Mouse (Mus musculus) bone marrow macrophage, adult 2 months (primary cell): ENCODE measurements around the gene Olfr301. TPM values are rescaled to one million over a fixed set of nuclear protein-coding genes. Genes with fewer than 3 reads are reported as not detected.

ENCODE experiments used
- H3K27ac ChIP-seq: 2 replicates; pipeline ENCODE4 v1.5.1; 2012; ENCODE audit warnings: low read depth, low read length; ENCODE audit not compliant: insufficient read depth
- H3K4me1 ChIP-seq: 2 replicates; pipeline ENCODE4 v1.6.1; 2012; ENCODE audit warnings: low read length; ENCODE audit not compliant: control insufficient read depth, insufficient read depth
- H3K4me3 ChIP-seq: 2 replicates; pipeline ENCODE4 v1.5.1; 2012; ENCODE audit warnings: mild to moderate bottlenecking, low read length, moderate library complexity; ENCODE audit not compliant: insufficient read depth
- CTCF ChIP-seq: IDR thresholded peaks from 2 replicates; pipeline ENCODE4 v1.5.1; 2012; ENCODE audit warnings: low read depth, mild to moderate bottlenecking, low read length, moderate library complexity
- POLR2A ChIP-seq: IDR thresholded peaks from 2 replicates; pipeline ENCODE4 v1.6.1; 2012; ENCODE audit warnings: mild to moderate bottlenecking, low read depth, low read length, borderline replicate concordance
- polyA plus RNA-seq: library from polyadenylated mRNA; stranded (reverse); fragments of >200 nt; gene quantifications from 2 replicates; pipeline ENCODE4 v1.2.4, GENCODE M21; 2012; ENCODE audit not compliant: missing spikeins, insufficient read depth, insufficient read length

Gene Olfr301
- polyA plus RNA-seq = not detected in 2 replicates

GRCm38 (mm10) chr7:86403546-86403945 is at the start of gene Olfr301:
Gene Olfr301 (plus strand): TSS chr7:86403846.
- no peak for TF ChIP-seq CTCF
- Histone ChIP-seq H3K4me3 (no peak within 1 kb of the TSS), H3K4me1 (no peaks in the 10 kb centered on the region), H3K27ac (no peak within 1 kb of the TSS)

DNA sequence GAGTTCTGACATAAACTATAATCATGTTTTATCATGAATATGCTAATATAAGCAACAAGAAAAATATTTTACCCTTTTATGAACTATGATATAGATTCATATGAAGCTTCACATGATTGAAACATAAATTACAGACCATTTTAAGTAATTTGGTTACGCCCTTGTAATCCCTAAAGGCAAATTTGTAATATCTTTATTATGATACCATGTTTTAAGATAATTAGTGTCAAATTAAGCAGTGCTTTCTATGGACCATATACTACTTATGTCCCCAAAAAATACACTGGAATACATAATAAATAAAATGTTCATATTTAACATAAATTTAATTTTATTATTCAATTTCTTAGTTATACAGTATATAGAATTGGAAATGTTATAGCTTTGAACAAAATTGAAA is 36.8 kb upstream of the Olfr301 start, which contains the start of gene Olfr305:
TSS of gene Olfr305 (minus strand) at position 101 of the 400 bp plus-strand sequence.
- H3K4me1 ChIP-seq = no peaks in the 10 kb centered on the region
- no peak within 1 kb of the TSS for H3K4me3 ChIP-seq
- no peak for TF ChIP-seq POLR2A
- no peak for TF ChIP-seq CTCF
- no peak within 1 kb of the TSS for H3K27ac ChIP-seq

GRCm38 (mm10) chr7:86385769-86386168 is 17.9 kb upstream of the Olfr301 start:
- Histone ChIP-seq H3K4me3 (no peak overlapping the region), H3K27ac (no peak overlapping the region), H3K4me1 (no peaks in the 10 kb centered on the region)
- TF ChIP-seq POLR2A (no peak), CTCF (no peak)

GRCm38 (mm10) chr7:86386558-86386957 is 17.1 kb upstream of the Olfr301 start, which contains the start of gene Olfr304:
Gene Olfr304 (minus strand): TSS chr7:86386658.
- H3K4me1 ChIP-seq = no peaks in the 10 kb centered on the region
- TF ChIP-seq POLR2A (no peak), CTCF (no peak)
- H3K4me3 ChIP-seq = no peak within 1 kb of the TSS
- H3K27ac ChIP-seq = no peak within 1 kb of the TSS

- Histone ChIP-seq H3K27ac (no peak within 1 kb of the TSS), H3K4me3 (no peak within 1 kb of the TSS), H3K4me1 (no peaks in the 10 kb centered on the region)
- TF ChIP-seq CTCF (no peak), POLR2A (no peak)
These were observed 6.0 kb upstream of the Olfr301 start, which contains the start of gene Olfr303 for GRCm38 (mm10) chr7:86397689-86398088. Gene Olfr303 (minus strand): TSS chr7:86397789.

GRCm38 (mm10) chr7:86459621-86460020 is 56.0 kb downstream of the Olfr301 start, which contains the start of gene Olfr299:
Gene Olfr299 (plus strand): TSS chr7:86459921.
- no peaks in the 10 kb centered on the region for H3K4me1 ChIP-seq
- H3K27ac ChIP-seq = no peak within 1 kb of the TSS
- TF ChIP-seq POLR2A = no peak
- no peak for TF ChIP-seq CTCF
- H3K4me3 ChIP-seq = no peak within 1 kb of the TSS

Other genes with a start within 250 kb of the Olfr301 start
- not detected in 2 replicates for gene Vmn2r75, start 232.1 kb upstream of the Olfr301 start, polyA plus RNA-seq
- 0.11 and 0.20 TPM in 2 replicates for gene Vmn2r76, start 157.5 kb upstream of the Olfr301 start, polyA plus RNA-seq
- not detected in 2 replicates for gene Olfr310, start 126.7 kb upstream of the Olfr301 start, polyA plus RNA-seq
- gene Olfr309, start 90.1 kb upstream of the Olfr301 start, polyA plus RNA-seq = not detected in 2 replicates
- gene Olfr308, start 78.2 kb upstream of the Olfr301 start, polyA plus RNA-seq = not detected in 2 replicates
- not detected in 2 replicates for gene Olfr307, start 66.3 kb upstream of the Olfr301 start, polyA plus RNA-seq
- not detected in 2 replicates for gene Olfr305, start 36.9 kb upstream of the Olfr301 start, polyA plus RNA-seq
- gene Olfr304, start 17.2 kb upstream of the Olfr301 start, polyA plus RNA-seq = not detected in 2 replicates
- not detected in 2 replicates for gene Olfr303, start 6.1 kb upstream of the Olfr301 start, polyA plus RNA-seq
- not detected in 2 replicates for gene Olfr299, start 56.1 kb downstream of the Olfr301 start, polyA plus RNA-seq
- gene Olfr298, start 88.6 kb downstream of the Olfr301 start, polyA plus RNA-seq = not detected in 2 replicates
- gene Olfr297, start 116.1 kb downstream of the Olfr301 start, polyA plus RNA-seq = not detected in 2 replicates
- gene Olfr295, start 180.0 kb downstream of the Olfr301 start, polyA plus RNA-seq = 0.40 TPM in 1 of 2 replicates, not detected in the other
- gene Olfr294, start 212.8 kb downstream of the Olfr301 start, polyA plus RNA-seq = not detected in 2 replicates
- gene Olfr293, start 245.2 kb downstream of the Olfr301 start, polyA plus RNA-seq = not detected in 2 replicates